In genomic region chr10:42680582-42681001, GRCm38 (mm10) we compare ENCODE assay signal across 8 mouse cellular contexts.
DNase-seq lines count a peak whose midpoint lies in the region; ATAC-seq lines count a peak whose summit lies in the region.

No protein-coding gene starts in this region.

- H3K36me3 ChIP-seq in heart, embryonic 11.5 days (ENCODE audit: control insufficient read depth, insufficient read depth, low read length) = peaks cover 3% of the 10 kb centered on the region
- peaks cover 10% of the 10 kb centered on the region for H3K36me3 ChIP-seq in hindbrain, embryonic 14.5 days (replicated peaks; ENCODE audit: control insufficient read depth, insufficient read depth)
- H3K36me3 ChIP-seq in midbrain, embryonic 13.5 days = peaks cover 10% of the 10 kb centered on the region

- no peak overlapping the region for H3K9ac ChIP-seq in heart, embryonic 11.5 days (ENCODE audit: low read depth, low read length)
- H3K9ac ChIP-seq in hindbrain, embryonic 14.5 days = 0 out of 2 replicates have a peak overlapping the region, but pooled peaks have one; percentile 80
- H3K9ac ChIP-seq in midbrain, embryonic 13.5 days (replicated peaks) = no peak overlapping the region

- H3K4me2 ChIP-seq in heart, embryonic 11.5 days = peak overlapping the region; percentile 67
- peak overlapping the region; percentile 53; the same call in 1 of the 2 replicates for H3K4me2 ChIP-seq in hindbrain, embryonic 14.5 days (replicated peaks)
- peak overlapping the region; percentile 72 for H3K4me2 ChIP-seq in midbrain, embryonic 13.5 days (replicated peaks)

- no peaks in the 10 kb centered on the region for H3K27me3 ChIP-seq in heart, embryonic 11.5 days (ENCODE audit: control insufficient read depth, insufficient read depth, low read length)
- H3K27me3 ChIP-seq in hindbrain, embryonic 14.5 days (ENCODE audit: control insufficient read depth, insufficient read depth, low read length) = no peaks in the 10 kb centered on the region
- no peaks in the 10 kb centered on the region for H3K27me3 ChIP-seq in midbrain, embryonic 13.5 days

- 0 out of 2 replicates have a peak, but pooled peaks have one; percentile 12 for ATAC-seq in heart, embryonic 11.5 days (replicated peaks; ENCODE audit: insufficient number of reproducible peaks, low FRiP score, low TSS enrichment)
- ATAC-seq in hindbrain, embryonic 14.5 days (ENCODE audit: low FRiP score) = no peak
- no peak for ATAC-seq in midbrain, embryonic 13.5 days

- 0 out of 2 replicates have a peak overlapping the region, but pooled peaks have one; percentile 10 for H3K4me3 ChIP-seq in heart, embryonic 11.5 days (ENCODE audit: low read depth, low read length)
- H3K4me3 ChIP-seq in hindbrain, embryonic 14.5 days (replicated peaks; ENCODE audit: low read length) = no peak overlapping the region
- peak overlapping the region; percentile 83; the same call in 1 of the 2 replicates for H3K4me3 ChIP-seq in midbrain, embryonic 13.5 days (replicated peaks)

- H3K4me1 ChIP-seq in heart, embryonic 11.5 days (ENCODE audit: control insufficient read depth, insufficient read depth, low read length) = 0 out of 2 replicates have a peak, but pooled peaks cover 4% of the 10 kb centered on the region
- H3K4me1 ChIP-seq in hindbrain, embryonic 14.5 days (replicated peaks; ENCODE audit: control insufficient read depth, insufficient read depth, low read length) = peaks cover 5% of the 10 kb centered on the region; the same call in 1 of the 2 replicates
- peaks cover 19% of the 10 kb centered on the region for H3K4me1 ChIP-seq in midbrain, embryonic 13.5 days (replicated peaks)

- no peaks in the 10 kb centered on the region for H3K9me3 ChIP-seq in heart, embryonic 11.5 days (replicated peaks; ENCODE audit: control insufficient read depth, low read length)
- no peaks in the 10 kb centered on the region for H3K9me3 ChIP-seq in hindbrain, embryonic 14.5 days (ENCODE audit: control insufficient read depth, low read length)
- no peaks in the 10 kb centered on the region for H3K9me3 ChIP-seq in midbrain, embryonic 13.5 days

- no peak for DNase-seq in heart, postnatal 36 days
- DNase-seq in MEL-GATA-1-ER (ENCODE audit: extremely low read depth, low read depth) = peak; percentile 80
- DNase-seq in hindbrain, embryonic 14.5 days (ENCODE audit: low spot score) = no peak
- no peak for DNase-seq in spleen, adult 18-20 months
- DNase-seq in frontal cortex, postnatal 10 days (ENCODE audit: low spot score in 2 of 2) = no peak
- DNase-seq in kidney, adult 8-10 months = no peak

- WGBS in heart, embryonic 11.5 days (ENCODE audit: insufficient replicate concordance) = 5% methylated on average over 6 of the region's 6 CpGs
- 6% methylated on average over 6 of the region's 6 CpGs for WGBS in hindbrain, embryonic 14.5 days
- WGBS in midbrain, embryonic 13.5 days = 17% methylated on average over 6 of the region's 6 CpGs

- no peak overlapping the region for H3K27ac ChIP-seq in heart, embryonic 11.5 days (ENCODE audit: low read depth, low read length)
- H3K27ac ChIP-seq in hindbrain, embryonic 14.5 days = no peak overlapping the region
- H3K27ac ChIP-seq in midbrain, embryonic 13.5 days = no peak overlapping the region

- intact Hi-C loops in heart, postnatal 36 days (cut with DNase I) = no loop called here
